Mouse (Mus musculus) cortical plate, adult 2 months (tissue): Measurements from ENCODE around the gene Misp. TPM values are rescaled to one million over a fixed set of nuclear protein-coding genes. Genes with fewer than 3 reads are reported as not detected.

Experiments used
- H3K27ac ChIP-seq: fragments of 200-500 bp; 2 replicates; pipeline ENCODE4 v1.5.1; 2012; ENCODE audit warnings: low read length, control low read depth, inconsistent platforms; ENCODE audit not compliant: insufficient read depth
- H3K4me1 ChIP-seq: fragments of 200-500 bp; 2 replicates; pipeline ENCODE4 v1.6.1; 2011; ENCODE audit warnings: low read length; ENCODE audit not compliant: control insufficient read depth, insufficient read depth
- H3K4me3 ChIP-seq: fragments of 200-500 bp; 2 replicates; pipeline ENCODE4 v1.5.1; 2011; ENCODE audit warnings: mild to moderate bottlenecking, low read length, control low read depth; ENCODE audit not compliant: insufficient read depth
- CTCF ChIP-seq: fragments of 200-500 bp; IDR thresholded peaks from 2 replicates; pipeline ENCODE4 v1.5.1; 2011; ENCODE audit warnings: mild to moderate bottlenecking, control low read depth, low read length; ENCODE audit not compliant: insufficient read depth; ENCODE audit errors: extremely low read depth
- POLR2A ChIP-seq: fragments of 200-500 bp; IDR thresholded peaks from 2 replicates; pipeline ENCODE4 v1.6.1; 2011; ENCODE audit warnings: mild to moderate bottlenecking, low read length, control low read depth; ENCODE audit not compliant: insufficient read depth; ENCODE audit errors: extremely low read depth
- polyA plus RNA-seq: library from polyadenylated mRNA; depleted of rRNA; stranded (reverse); fragments of >200 nt; gene quantifications from 2 replicates; pipeline ENCODE4 v1.2.3, GENCODE M21; 2012

Gene Misp
- polyA plus RNA-seq, 1 experiment, result 0.21 TPM

- no peak overlapping the region for H3K27ac ChIP-seq
- H3K4me3 ChIP-seq, result peak overlapping the region; percentile 39
- TF ChIP-seq CTCF, result no peak
- no peak for TF ChIP-seq POLR2A
- peaks cover 2% of the 10 kb centered on the region; the same call in 1 of the 2 replicates for H3K4me1 ChIP-seq
Observed at GRCm38 (mm10) chr10:79781139-79781538, 39.6 kb upstream of the Misp start.

DNA sequence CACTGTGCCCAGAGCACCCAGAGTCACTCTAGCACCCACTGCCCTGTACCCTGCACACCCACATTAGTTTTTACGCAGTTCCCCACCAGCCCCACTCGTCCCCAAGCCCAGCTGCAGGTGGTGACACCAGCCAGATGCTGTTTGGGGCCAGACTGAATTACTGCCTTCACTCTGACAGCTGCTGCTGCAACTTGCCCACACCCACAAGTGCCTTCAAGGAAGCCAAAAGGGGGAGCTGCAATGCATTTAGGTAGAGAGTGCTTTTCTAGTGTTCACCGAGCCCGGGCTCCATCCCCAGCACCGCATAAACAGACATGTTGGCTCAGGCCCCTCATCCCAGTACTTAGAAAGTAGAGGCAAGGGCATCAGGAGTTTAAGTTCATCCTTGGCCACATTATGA lies 38.8 kb upstream of the Misp start:
- Histone ChIP-seq H3K4me3 (no peak overlapping the region), H3K4me1 (peaks cover 2% of the 10 kb centered on the region; the same call in 1 of the 2 replicates), H3K27ac (no peak overlapping the region)
- TF ChIP-seq POLR2A, result no peak
- no peak for TF ChIP-seq CTCF

DNA sequence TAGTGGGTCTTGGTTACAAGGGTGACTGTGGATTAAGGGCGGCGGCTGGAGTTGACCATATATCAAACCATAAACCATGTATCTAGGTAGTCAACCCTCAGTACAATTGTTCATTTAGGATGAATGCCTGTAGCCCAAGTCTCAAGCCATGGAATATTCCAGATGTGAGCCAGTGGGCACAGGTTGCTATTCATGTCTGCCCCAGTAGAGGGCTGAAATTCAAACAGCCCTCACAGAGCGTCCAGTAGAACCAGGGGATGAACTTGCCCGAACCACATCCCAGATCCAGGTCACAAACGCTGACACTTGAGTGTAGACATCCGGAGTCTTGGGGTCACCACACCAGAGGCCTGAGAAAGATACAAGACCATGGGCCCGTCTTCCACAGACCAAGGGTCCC lies 37.7 kb upstream of the Misp start:
- no peak for TF ChIP-seq POLR2A
- TF ChIP-seq CTCF, result peak; percentile 20; the same call in 1 of the 2 replicates
- Histone ChIP-seq H3K27ac (no peak overlapping the region), H3K4me1 (peaks cover 2% of the 10 kb centered on the region; the same call in 1 of the 2 replicates), H3K4me3 (no peak overlapping the region)

GRCm38 (mm10) chr10:79783920-79784800 lies 36.6 kb upstream of the Misp start:
- TF ChIP-seq POLR2A, result no peak
- TF ChIP-seq CTCF, result peak; percentile 41
- Histone ChIP-seq H3K27ac (no peak overlapping the region), H3K4me3 (no peak overlapping the region), H3K4me1 (peaks cover 2% of the 10 kb centered on the region; the same call in 1 of the 2 replicates)

DNA sequence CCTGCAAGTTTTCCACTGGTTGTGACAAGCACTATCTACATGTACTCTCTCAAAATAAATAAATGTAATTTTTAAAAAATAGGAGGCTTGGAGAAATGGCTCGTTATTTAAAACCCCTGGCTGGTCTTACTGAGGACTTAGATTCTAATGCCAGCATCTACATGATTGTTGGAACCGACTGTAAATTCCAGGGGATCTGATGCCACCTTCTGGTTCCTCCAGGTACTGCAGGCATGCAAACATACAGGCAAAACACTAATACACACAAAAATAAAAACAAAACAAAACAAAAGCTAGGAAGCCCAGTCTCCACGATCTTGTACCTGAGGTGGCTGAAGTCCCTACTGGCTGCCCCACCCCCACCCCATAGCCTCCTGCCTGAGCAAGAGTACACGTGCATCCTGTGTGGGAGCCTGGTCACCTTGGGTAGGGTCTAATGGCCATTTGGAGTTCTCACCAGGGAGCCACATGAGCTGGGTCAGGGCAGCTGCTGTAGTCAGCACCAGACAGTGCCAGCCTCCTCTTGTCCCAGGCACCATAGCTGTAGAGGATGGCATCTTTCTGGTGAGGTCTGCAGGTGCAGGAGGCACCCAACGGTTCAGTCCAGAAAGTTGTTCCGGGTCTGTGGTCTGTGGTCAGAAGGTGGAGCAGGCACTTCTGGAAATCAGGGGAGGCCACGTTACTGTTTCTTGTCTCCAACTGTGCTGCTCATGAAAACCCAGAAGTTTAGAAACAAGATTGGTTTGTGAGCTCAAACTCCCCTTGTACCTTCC lies 32.2 kb upstream of the Misp start:
- TF ChIP-seq CTCF (peak; percentile 86), POLR2A (no peak)
- H3K4me3 ChIP-seq, result no peak overlapping the region
- H3K4me1 ChIP-seq, result 0 out of 2 replicates have a peak, but pooled peaks cover 2% of the 10 kb centered on the region
- no peak overlapping the region for H3K27ac ChIP-seq

DNA sequence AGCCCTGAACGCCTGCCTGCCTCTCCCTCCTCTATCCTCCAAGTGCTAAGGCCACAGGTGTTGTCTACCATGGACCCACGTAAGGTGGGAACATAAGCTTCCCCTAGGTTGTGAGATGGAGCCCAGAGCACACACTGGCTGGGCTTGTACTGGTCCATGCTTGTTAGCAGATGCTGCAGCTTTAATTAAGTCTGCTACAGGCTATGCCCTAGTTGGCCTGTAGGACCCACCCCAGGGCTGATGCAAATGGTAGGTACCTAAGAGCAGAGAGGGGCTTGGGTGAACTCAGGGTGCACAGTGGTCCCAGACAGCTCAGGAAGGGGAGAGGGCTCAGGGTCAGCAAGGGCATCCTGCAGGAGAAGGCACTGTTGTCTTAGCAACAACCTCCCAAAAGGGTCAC lies 31.2 kb upstream of the Misp start:
- Histone ChIP-seq H3K4me1 (0 out of 2 replicates have a peak, but pooled peaks cover 2% of the 10 kb centered on the region), H3K4me3 (no peak overlapping the region), H3K27ac (no peak overlapping the region)
- TF ChIP-seq CTCF (no peak), POLR2A (no peak)

- H3K4me1 ChIP-seq, result peaks cover 3% of the 10 kb centered on the region; the same call in 1 of the 2 replicates
- H3K4me3 ChIP-seq, result no peak within 1 kb of the TSS
- no peak within 1 kb of the TSS for H3K27ac ChIP-seq
- TF ChIP-seq POLR2A (no peak), CTCF (no peak)
Observed at GRCm38 (mm10) chr10:79790861-79791260, 29.9 kb upstream of the Misp start, which contains the start of gene Prss57. Gene Prss57 (minus strand): TSS chr10:79790961.

GRCm38 (mm10) chr10:79792339-79793040 lies 28.3 kb upstream of the Misp start:
- peak overlapping the region; percentile 74 for H3K4me3 ChIP-seq
- no peak for TF ChIP-seq POLR2A
- no peak for TF ChIP-seq CTCF
- H3K27ac ChIP-seq, result no peak overlapping the region
- peaks cover 4% of the 10 kb centered on the region; the same call in 1 of the 2 replicates for H3K4me1 ChIP-seq

- Histone ChIP-seq H3K4me1 (peaks cover 5% of the 10 kb centered on the region; the same call in 1 of the 2 replicates), H3K4me3 (peak within 1 kb of the TSS; percentile 74), H3K27ac (peak within 1 kb of the TSS; percentile 96)
- TF ChIP-seq CTCF (peak; percentile 61), POLR2A (0 out of 2 replicates have a peak, but pooled peaks have one; percentile 26)
Observed at GRCm38 (mm10) chr10:79793051-79793737, 27.6 kb upstream of the Misp start, which contains the start of gene Palm. Gene Palm (plus strand): TSS chr10:79793572.
